Mouse (Mus musculus) forebrain, embryonic 11.5 days (tissue): ENCODE measurements around the gene Rab11fip4. TPM values are rescaled to one million over a fixed set of nuclear protein-coding genes. Genes with fewer than 3 reads are reported as not detected.

Experiments
- ATAC-seq: fragments of 200-750 bp; cut with Nextera tagmentation; replicated peaks from 2 replicates; pipeline ENCODE4 v1.8.0; 2017; ENCODE audit warnings: moderate TSS enrichment; ENCODE audit not compliant: low FRiP score
- DNase-seq: peaks from one replicate; pipeline ENCODE4 v3.0.0-alpha.2; 2017; ENCODE audit warnings: low spot score
- H3K27ac ChIP-seq: fragments of 300-500 bp; sonication (generic); 2 replicates; pipeline ENCODE4 v1.5.1; 2014; ENCODE audit warnings: low read depth, low read length
- H3K27me3 ChIP-seq: fragments of 300-500 bp; sonication (generic); 2 replicates; pipeline ENCODE4 v1.6.1; 2014; ENCODE audit warnings: mild to moderate bottlenecking, low read length, mixed read lengths; ENCODE audit not compliant: control insufficient read depth, insufficient read depth
- H3K36me3 ChIP-seq: fragments of 300-500 bp; sonication (generic); 2 replicates; pipeline ENCODE4 v1.6.1; 2014; ENCODE audit warnings: mild to moderate bottlenecking, low read length, moderate library complexity, mixed read lengths; ENCODE audit not compliant: control insufficient read depth, insufficient read depth
- H3K4me1 ChIP-seq: fragments of 300-500 bp; sonication (generic); replicated peaks from 2 replicates; pipeline ENCODE4 v1.6.1; 2014; ENCODE audit warnings: low read length, mixed read lengths; ENCODE audit not compliant: control insufficient read depth, insufficient read depth
- H3K4me2 ChIP-seq: fragments of 300-500 bp; sonication (generic); 2 replicates; pipeline ENCODE4 v1.6.1; 2014; ENCODE audit warnings: low read depth, mild to moderate bottlenecking, low read length, moderate library complexity, mixed read lengths; ENCODE audit not compliant: severe bottlenecking
- H3K4me3 ChIP-seq: fragments of 300-500 bp; sonication (generic); 2 replicates; pipeline ENCODE4 v1.5.1; 2014; ENCODE audit warnings: low read depth, low read length
- H3K9ac ChIP-seq: fragments of 300-500 bp; sonication (generic); 2 replicates; pipeline ENCODE4 v1.6.1; 2014; ENCODE audit warnings: low read length
- H3K9me3 ChIP-seq: fragments of 300-500 bp; sonication (generic); 2 replicates; pipeline ENCODE4 v1.6.1; 2016; ENCODE audit warnings: low read length, mixed read lengths; ENCODE audit not compliant: control insufficient read depth
- WGBS: fragments of 180-500 bp; shearing (Covaris S2); extraction: QIAGEN DNeasy Blood & Tissue Kit; methylation state at CpG from one replicate; pipeline ENCODE4 v1.1.7; 2014; 5-methylcytosine and 5-hydroxymethylcytosine counted together
- polyA plus RNA-seq: library from polyadenylated mRNA; unstranded; fragments of >200 nt; fragmentation: Nextera tagmentation; extraction: Ambion mirVana; gene quantifications from 2 replicates; pipeline ENCODE4 v1.2.1, GENCODE M21; 2014

Gene Rab11fip4
- polyA plus RNA-seq, 1 experiment from 2014 or later, result 16.0 TPM

DNA sequence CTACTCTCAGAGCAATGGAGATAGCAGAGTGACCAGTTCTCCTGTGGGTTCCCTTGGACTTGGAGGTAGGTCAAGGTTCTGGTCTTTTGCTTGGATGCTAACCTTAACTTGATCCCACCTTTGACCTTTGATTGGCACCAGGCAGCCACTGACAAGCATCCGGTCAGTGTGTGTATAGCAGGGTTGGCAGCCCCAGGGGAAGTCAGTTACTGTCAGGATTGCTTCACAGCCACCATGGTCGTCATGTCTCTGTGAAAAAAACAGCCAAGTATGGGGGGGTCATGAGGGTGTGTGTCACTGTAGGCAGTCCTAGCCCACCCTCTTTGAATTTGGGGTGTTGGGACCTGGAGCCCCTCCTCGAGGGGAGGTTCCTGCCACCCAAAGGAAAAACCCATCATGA, 83.2 kb downstream of the Rab11fip4 start:
- WGBS, result 83% methylated on average over 3 of the region's 3 CpGs
- ATAC-seq (no peak), DNase-seq (no peak)
- H3K9me3 ChIP-seq, result no peaks in the 10 kb centered on the region
- no peak overlapping the region for H3K9ac ChIP-seq
- peaks cover 1% of the 10 kb centered on the region; the same call in 1 of the 2 replicates for H3K4me1 ChIP-seq
- no peak overlapping the region for H3K27ac ChIP-seq
- H3K36me3 ChIP-seq, result no peaks in the 10 kb centered on the region
- H3K4me2 ChIP-seq, result no peak overlapping the region
- no peak overlapping the region for H3K4me3 ChIP-seq
- no peaks in the 10 kb centered on the region for H3K27me3 ChIP-seq

DNA sequence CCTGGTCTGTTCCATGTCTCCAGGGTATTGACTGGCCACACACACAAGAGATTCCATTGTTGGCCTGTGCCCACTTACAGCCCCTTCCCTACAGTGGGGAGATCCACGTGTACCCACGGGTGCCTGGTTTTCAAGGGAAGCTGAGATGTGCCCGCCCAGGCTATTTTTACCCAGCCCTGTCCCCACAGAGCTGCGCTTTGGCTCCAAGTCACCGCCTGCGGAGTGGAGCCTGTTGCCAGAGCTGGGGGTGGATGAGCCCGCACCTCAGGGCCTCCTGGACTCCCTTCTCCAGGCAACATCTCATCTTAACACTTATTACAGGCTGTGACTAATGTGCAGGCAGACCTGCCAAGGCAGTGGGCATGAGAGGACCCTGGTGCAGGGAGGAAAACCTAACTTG, 83.6 kb downstream of the Rab11fip4 start:
- no peaks in the 10 kb centered on the region; the same call in 1 of the 2 replicates for H3K4me1 ChIP-seq
- H3K27ac ChIP-seq, result no peak overlapping the region

DNA sequence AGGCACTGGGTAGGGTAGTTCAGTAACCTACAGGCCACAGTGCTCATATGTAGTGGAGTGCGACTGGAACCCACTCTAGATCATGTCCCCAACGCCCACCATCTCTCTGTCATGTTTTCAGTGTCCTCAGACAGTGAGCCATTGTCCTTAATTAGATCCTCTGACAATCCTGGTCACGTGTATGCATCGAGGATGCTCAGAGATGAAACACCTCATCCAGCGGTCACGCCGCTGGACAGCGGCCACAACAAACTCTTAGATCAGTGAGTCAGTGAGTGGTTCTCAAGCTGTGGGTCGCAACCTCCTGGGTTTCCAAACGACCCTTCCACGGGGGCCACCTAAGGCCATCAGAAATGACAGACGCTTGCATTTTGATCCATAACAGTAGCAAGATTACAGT, 84.3 kb downstream of the Rab11fip4 start:
- Histone ChIP-seq H3K9me3 (no peaks in the 10 kb centered on the region), H3K27ac (no peak overlapping the region), H3K27me3 (no peaks in the 10 kb centered on the region), H3K4me3 (no peak overlapping the region), H3K9ac (no peak overlapping the region), H3K36me3 (no peaks in the 10 kb centered on the region), H3K4me1 (no peaks in the 10 kb centered on the region; the same call in 1 of the 2 replicates), H3K4me2 (no peak overlapping the region)
- 82% methylated on average over 12 of the region's 12 CpGs for WGBS
- ATAC-seq (no peak), DNase-seq (no peak)

More for the DNA sequence above, 83.6 kb downstream of the Rab11fip4 start:
- Histone ChIP-seq H3K36me3 (no peaks in the 10 kb centered on the region), H3K4me3 (no peak overlapping the region), H3K9ac (no peak overlapping the region), H3K4me2 (no peak overlapping the region), H3K9me3 (no peaks in the 10 kb centered on the region), H3K27me3 (no peaks in the 10 kb centered on the region)
- DNase-seq (no peak), ATAC-seq (no peak)
- WGBS, result 92% methylated on average over 7 of the region's 7 CpGs

DNA sequence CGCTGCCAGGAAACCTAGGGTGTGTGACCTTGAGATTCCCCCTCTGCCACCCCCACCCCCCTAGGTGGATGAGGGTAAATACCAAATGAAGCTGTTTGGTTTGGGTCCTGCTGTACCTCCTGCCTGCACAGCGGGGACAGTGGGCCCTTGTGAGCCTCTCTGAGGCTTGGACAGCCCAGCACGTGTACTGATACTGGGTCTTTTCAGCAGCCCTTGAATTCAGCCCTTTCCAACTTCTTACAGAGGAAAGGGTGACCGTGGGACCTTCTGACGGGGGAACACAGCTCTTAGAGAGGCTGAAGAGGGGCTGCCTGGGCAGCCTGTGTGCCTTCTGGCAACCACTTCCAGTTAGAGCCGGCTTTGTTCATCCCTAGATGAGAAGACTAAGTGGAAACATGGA, 85.0 kb downstream of the Rab11fip4 start:
- no peak overlapping the region for H3K27ac ChIP-seq

DNA sequence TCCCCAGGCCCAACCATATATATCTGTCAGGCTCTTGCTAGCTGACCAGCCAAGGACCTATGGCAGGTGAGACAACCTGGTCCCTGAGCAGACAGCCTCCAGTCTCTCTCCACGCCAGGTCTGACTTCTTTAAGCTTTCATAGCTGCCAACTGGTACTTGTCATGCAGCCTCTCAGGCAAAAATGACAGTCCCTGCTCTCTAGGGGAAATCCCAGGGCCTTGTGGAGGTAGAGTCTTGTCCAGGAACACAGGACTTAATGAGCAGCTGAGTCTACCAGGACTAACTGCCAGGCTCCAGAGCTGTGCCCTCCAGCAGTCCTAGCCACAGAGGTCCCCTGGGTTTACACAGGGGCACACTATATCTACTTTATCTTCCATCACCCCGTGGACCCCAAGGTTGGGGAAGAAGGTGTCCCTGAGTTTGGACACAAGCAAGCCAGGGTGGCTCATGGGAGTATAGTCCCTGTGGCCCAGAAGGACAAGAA, 85.5 kb downstream of the Rab11fip4 start:
- DNase-seq (no peak), ATAC-seq (no peak)
- H3K9ac ChIP-seq, result no peak overlapping the region
- H3K9me3 ChIP-seq, result no peaks in the 10 kb centered on the region
- H3K27ac ChIP-seq, result no peak overlapping the region
- H3K27me3 ChIP-seq, result no peaks in the 10 kb centered on the region
- H3K36me3 ChIP-seq, result no peaks in the 10 kb centered on the region
- 98% methylated on average over 2 of the region's 2 CpGs for WGBS
- no peak overlapping the region for H3K4me3 ChIP-seq
- no peaks in the 10 kb centered on the region; the same call in 1 of the 2 replicates for H3K4me1 ChIP-seq
- no peak overlapping the region for H3K4me2 ChIP-seq

More for the DNA sequence above, 85.0 kb downstream of the Rab11fip4 start:
- DNase-seq (no peak), ATAC-seq (no peak)
- Histone ChIP-seq H3K36me3 (no peaks in the 10 kb centered on the region), H3K9ac (no peak overlapping the region), H3K4me2 (no peak overlapping the region), H3K9me3 (no peaks in the 10 kb centered on the region), H3K4me3 (no peak overlapping the region), H3K27me3 (no peaks in the 10 kb centered on the region), H3K4me1 (no peaks in the 10 kb centered on the region; the same call in 1 of the 2 replicates)
- 84% methylated on average over 6 of the region's 6 CpGs for WGBS

DNA sequence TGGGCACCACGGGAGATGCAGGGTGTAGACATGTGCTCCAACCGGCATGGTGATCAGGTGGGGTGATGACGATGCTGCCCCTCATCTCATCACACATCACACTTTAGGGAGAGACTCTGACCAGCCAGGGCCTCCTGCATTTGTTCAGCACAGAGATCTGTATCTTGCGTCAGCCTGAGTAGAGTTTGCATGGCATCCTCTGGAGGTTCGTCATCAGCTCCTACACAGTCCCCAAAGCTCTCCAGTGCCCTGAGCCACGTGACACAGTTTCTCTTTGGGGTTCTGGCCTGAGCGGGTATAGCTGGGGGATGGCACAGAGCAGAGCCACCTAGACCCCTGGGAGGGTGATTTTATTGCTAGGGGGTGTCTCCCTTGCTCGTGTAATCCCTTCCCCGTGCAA, 86.4 kb downstream of the Rab11fip4 start:
- no peak for DNase-seq
- Histone ChIP-seq H3K9me3 (no peaks in the 10 kb centered on the region), H3K4me1 (no peaks in the 10 kb centered on the region; the same call in 1 of the 2 replicates), H3K4me2 (no peak overlapping the region), H3K9ac (no peak overlapping the region), H3K27me3 (no peaks in the 10 kb centered on the region), H3K27ac (no peak overlapping the region), H3K36me3 (no peaks in the 10 kb centered on the region), H3K4me3 (no peak overlapping the region)
- 83% methylated on average over 9 of the region's 9 CpGs for WGBS
- ATAC-seq, result no peak

DNA sequence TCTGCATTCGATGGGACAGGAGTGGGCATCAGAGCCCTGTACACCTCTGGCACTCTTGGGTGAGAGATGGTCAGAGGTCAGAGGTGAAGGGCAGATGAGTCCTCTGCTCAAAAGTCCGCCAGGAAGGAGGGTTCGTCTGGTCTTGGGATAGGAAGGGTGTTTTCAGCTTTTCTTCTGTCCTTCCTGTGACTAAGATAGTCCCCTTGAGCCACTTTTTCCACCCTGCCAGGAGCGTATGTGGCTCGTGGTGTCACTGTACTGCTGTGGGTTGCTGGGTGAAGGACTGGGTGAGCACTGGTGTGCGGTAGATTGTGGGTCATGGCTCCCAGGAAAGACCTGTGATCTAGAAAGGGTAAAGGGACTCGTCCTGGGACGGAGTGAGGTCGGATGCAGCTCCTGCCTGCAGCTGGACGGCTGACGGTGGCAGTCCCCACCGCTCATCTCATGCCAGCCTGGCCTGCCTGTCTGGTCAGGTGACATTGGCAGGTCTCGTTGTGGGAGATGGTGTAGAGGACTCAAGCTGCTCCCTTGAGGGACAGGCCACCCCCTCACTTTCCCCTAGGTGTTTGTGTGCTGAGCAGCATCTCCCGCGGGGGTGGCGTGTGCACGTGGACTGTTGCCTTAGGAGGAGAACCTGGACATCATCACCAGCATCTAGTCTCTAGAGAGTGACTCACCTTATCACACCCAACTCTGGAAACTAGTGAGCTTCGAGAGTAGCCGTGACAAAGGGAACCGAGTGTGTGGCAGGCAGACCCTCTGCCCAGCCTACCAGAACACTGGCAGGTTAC, 87.5 kb downstream of the Rab11fip4 start:
- Histone ChIP-seq H3K4me2 (no peak overlapping the region), H3K27ac (no peak overlapping the region), H3K9me3 (no peaks in the 10 kb centered on the region), H3K4me1 (no peaks in the 10 kb centered on the region; the same call in 1 of the 2 replicates), H3K4me3 (no peak overlapping the region), H3K27me3 (no peaks in the 10 kb centered on the region), H3K9ac (no peak overlapping the region), H3K36me3 (no peaks in the 10 kb centered on the region)
- no peak for DNase-seq
- no peak for ATAC-seq
- 87% methylated on average over 20 of the region's 20 CpGs for WGBS

DNA sequence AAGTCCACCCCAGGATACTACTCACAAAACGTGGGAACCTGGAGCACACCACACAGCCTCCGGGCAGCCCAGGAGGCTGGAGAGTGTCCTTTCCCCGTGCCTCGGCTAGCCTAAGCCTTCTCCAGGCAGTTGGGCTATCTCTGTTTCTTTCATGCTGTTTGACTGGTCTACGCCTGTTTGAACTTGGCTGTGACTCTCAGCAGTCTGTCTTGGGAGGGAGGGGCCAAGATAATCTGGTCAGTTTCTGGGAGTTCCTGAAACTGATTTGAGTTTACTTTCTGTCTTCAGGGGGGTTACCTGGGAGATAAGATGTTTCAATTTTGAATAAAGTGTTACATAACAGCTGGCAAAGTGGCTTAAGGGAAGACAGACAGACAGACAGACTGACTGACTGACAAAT, 88.9 kb downstream of the Rab11fip4 start:
- Histone ChIP-seq H3K9me3 (no peaks in the 10 kb centered on the region), H3K4me3 (no peak overlapping the region), H3K4me2 (no peak overlapping the region), H3K9ac (no peak overlapping the region), H3K36me3 (no peaks in the 10 kb centered on the region), H3K27ac (no peak overlapping the region), H3K4me1 (no peaks in the 10 kb centered on the region), H3K27me3 (no peaks in the 10 kb centered on the region)
- ATAC-seq (no peak), DNase-seq (no peak)
- 81% methylated on average over 5 of the region's 5 CpGs for WGBS

DNA sequence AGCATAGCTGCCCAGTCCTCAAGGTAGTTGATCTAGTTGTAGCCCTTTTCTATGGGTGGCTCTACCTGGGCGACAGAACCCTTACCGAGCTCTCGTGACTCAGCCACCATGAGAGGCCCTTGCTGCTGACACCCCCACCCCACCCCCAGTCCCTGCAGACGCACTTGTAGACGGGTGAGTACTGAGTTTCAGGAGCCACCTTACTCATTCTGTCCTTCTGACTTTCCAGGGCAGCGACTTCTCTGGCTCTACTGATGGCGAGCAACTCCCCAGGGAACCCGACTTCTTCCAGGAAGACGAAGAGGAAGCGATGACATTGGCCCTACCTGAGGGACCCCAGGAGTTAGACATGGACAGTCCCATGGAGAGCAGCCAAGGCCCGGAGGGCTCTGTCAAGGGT, 89.5 kb downstream of the Rab11fip4 start:
- WGBS, result 91% methylated on average over 11 of the region's 11 CpGs
- Histone ChIP-seq H3K27ac (no peak overlapping the region), H3K9me3 (no peaks in the 10 kb centered on the region), H3K27me3 (no peaks in the 10 kb centered on the region), H3K9ac (no peak overlapping the region), H3K4me3 (no peak overlapping the region), H3K4me1 (no peaks in the 10 kb centered on the region), H3K36me3 (no peaks in the 10 kb centered on the region; the same call in 1 of the 2 replicates), H3K4me2 (no peak overlapping the region)
- no peak for ATAC-seq
- no peak for DNase-seq
